Mouse (Mus musculus): Measurements from ENCODE around the gene Zfp777. TPM values are rescaled to one million over a fixed set of nuclear protein-coding genes. Genes with fewer than 3 reads are reported as not detected.
A peak's percentile ranks its signal among the peaks of the same experiment; 100 is the strongest.

Zfp777 gene
- polyA plus RNA-seq (2012; rRNA removed) = 16.8 and 19.3 TPM in 2 replicates

- DNase-seq = peak; percentile 89
- TF ChIP-seq POLR2A (IDR thresholded peaks at IDR 0.05; ENCODE audit: low read depth, low read length) (peak; percentile 60), CTCF (conservative IDR thresholded peaks at IDR 0.05; ENCODE audit: insufficient read depth, insufficient read length, low read depth, low read length) (peak; percentile 44)
- peak within 1 kb of the TSS; percentile 51 for H3K27ac ChIP-seq (ENCODE audit: insufficient read depth, low read depth, low read length)
These were observed at the start of gene Zfp777 for GRCm38 (mm10) chr6:48048426-48049272. Gene Zfp777 (minus strand): TSS chr6:48048911.

DNA sequence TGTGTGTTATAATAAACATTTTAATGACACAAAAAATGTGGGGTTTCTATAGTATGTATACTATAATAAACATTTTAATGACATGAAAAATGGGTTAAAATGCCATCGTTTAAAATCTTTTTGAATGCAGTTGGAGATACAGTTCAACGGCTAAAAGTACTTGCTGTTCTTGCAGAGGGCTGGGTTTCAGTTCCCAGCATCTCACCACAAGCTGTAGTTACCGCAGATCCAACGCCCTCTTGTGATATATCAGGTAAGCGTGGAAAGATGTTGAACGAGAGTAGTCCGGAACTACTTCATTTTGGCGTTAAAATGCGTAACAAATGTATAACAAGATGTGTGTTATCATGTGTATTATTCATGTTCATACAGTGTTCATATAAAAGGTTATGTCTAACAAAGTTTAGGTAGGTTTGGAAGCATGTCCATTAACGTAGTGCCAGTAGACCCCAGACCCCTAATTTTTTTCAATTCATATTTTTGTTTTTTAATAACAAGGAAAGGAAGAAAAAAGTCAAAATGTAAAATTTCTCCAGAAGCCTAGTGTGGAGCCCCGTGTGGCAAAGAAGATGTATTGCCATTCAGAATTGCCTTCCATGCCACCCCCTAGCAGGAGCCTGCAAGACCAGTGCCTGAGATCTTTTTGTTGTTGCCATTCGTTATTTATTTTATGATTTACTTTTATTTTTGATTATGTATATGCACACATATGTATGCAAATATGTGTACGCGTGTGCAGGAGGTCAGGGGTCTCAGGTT is 38.4 kb upstream of the Zfp777 start:
- no peaks in the 10 kb centered on the region; the same call in 1 of the 2 replicates for H3K36me3 ChIP-seq (ENCODE audit: control insufficient read depth, insufficient read depth, low read length)
- TF ChIP-seq CTCF (conservative IDR thresholded peaks at IDR 0.05; ENCODE audit: insufficient read depth, insufficient read length, low read depth, low read length) (no peak), POLR2A (IDR thresholded peaks at IDR 0.05; ENCODE audit: low read depth, low read length) (no peak)
- 44% methylated on average over 14 of the region's 14 CpGs for WGBS
- no peaks in the 10 kb centered on the region for H3K27me3 ChIP-seq (replicated peaks; ENCODE audit: control insufficient read depth, insufficient read depth, low read length)
- peaks cover 10% of the 10 kb centered on the region for H3K4me1 ChIP-seq (ENCODE audit: control insufficient read depth, insufficient read depth, low read length)
- no peak for DNase-seq
- no peak overlapping the region for H3K4me3 ChIP-seq (ENCODE audit: insufficient read depth, low read depth, low read length)
- no peak overlapping the region for H3K27ac ChIP-seq (ENCODE audit: insufficient read depth, low read depth, low read length)

More at GRCm38 (mm10) chr6:48048426-48049272, at the start of gene Zfp777:
- Histone ChIP-seq H3K36me3 (ENCODE audit: control insufficient read depth, insufficient read depth, low read length) (0 out of 2 replicates have a peak, but pooled peaks cover under 1% of the 10 kb centered on the region), H3K27me3 (replicated peaks; ENCODE audit: control insufficient read depth, insufficient read depth, low read length) (no peaks in the 10 kb centered on the region), H3K4me3 (ENCODE audit: insufficient read depth, low read depth, low read length) (peak within 1 kb of the TSS; percentile 94), H3K4me1 (ENCODE audit: control insufficient read depth, insufficient read depth, low read length) (no peaks in the 10 kb centered on the region; the same call in 1 of the 2 replicates)
- WGBS = 2% methylated on average over 82 of the region's 82 CpGs

DNA sequence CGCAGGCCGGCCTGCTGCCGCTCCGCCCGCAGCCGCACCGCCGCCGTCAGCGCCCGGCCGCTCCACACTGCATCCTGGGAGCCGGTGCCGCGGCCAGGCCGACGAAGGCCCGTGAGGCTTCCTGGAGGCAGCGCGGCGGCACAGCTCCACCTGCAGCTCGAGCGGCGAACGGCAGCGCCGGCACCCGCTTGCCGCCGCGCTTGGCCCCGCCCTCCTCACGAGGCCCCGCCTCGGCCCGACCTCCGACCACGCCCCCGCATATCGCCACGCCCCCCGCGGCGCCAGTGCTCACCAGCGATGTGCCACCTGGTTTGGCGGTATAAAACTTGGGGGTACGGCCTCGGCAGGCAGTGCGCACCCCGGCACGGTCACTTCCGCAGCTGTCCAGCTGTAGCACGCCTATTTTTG is 37.8 kb upstream of the Zfp777 start, which contains the start of gene Zfp746:
Gene Zfp746 (minus strand): TSS at position 123 of the 408 bp plus-strand sequence.
- DNase-seq = peak; percentile 94
- Histone ChIP-seq H3K27ac (ENCODE audit: insufficient read depth, low read depth, low read length) (peak within 1 kb of the TSS; percentile 76), H3K27me3 (replicated peaks; ENCODE audit: control insufficient read depth, insufficient read depth, low read length) (no peaks in the 10 kb centered on the region), H3K4me1 (ENCODE audit: control insufficient read depth, insufficient read depth, low read length) (peaks cover 10% of the 10 kb centered on the region), H3K4me3 (ENCODE audit: insufficient read depth, low read depth, low read length) (peak within 1 kb of the TSS; percentile 86), H3K36me3 (ENCODE audit: control insufficient read depth, insufficient read depth, low read length) (no peaks in the 10 kb centered on the region; the same call in 1 of the 2 replicates)
- peak; percentile 71 for TF ChIP-seq CTCF (conservative IDR thresholded peaks at IDR 0.05; ENCODE audit: insufficient read depth, insufficient read length, low read depth, low read length)
- TF ChIP-seq POLR2A (IDR thresholded peaks at IDR 0.05; ENCODE audit: low read depth, low read length) = peak; percentile 4
- under 1% methylated on average over 53 of the region's 53 CpGs for WGBS

GRCm38 (mm10) chr6:48085521-48086404 is 37.1 kb upstream of the Zfp777 start:
- Histone ChIP-seq H3K4me3 (ENCODE audit: insufficient read depth, low read depth, low read length) (peak overlapping the region; percentile 86), H3K4me1 (ENCODE audit: control insufficient read depth, insufficient read depth, low read length) (peaks cover 10% of the 10 kb centered on the region), H3K27ac (ENCODE audit: insufficient read depth, low read depth, low read length) (peak overlapping the region; percentile 76), H3K36me3 (ENCODE audit: control insufficient read depth, insufficient read depth, low read length) (peaks cover 3% of the 10 kb centered on the region; the same call in 1 of the 2 replicates), H3K27me3 (replicated peaks; ENCODE audit: control insufficient read depth, insufficient read depth, low read length) (no peaks in the 10 kb centered on the region)
- TF ChIP-seq CTCF (conservative IDR thresholded peaks at IDR 0.05; ENCODE audit: insufficient read depth, insufficient read length, low read depth, low read length) (0 out of 2 replicates have a peak, but pooled peaks have one; percentile 13), POLR2A (IDR thresholded peaks at IDR 0.05; ENCODE audit: low read depth, low read length) (no peak)
- WGBS = 2% methylated on average over 72 of the region's 72 CpGs
- peak; percentile 79 for DNase-seq

DNA sequence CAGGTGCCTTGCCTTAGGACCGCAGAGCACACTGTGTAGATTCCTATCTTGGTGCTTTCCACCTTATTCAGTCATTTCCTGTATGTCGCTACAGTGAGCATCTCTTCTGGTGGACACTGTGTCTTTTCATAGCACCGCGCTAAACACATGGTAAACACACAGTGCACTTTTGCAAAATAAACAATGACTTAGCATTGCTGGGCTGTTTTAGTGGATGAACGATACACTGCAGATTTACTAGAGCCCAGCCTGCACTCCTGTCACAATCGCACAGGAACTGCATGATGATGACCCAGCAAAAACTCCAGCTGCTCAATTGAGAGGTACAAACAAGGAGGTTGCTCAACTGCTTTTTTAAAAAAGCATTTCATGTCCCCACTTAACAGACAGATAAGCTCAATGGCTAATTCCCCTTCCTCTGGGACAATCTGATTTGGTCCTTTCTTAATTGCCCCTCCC is 35.1 kb upstream of the Zfp777 start:
- peaks cover 3% of the 10 kb centered on the region; the same call in 1 of the 2 replicates for H3K36me3 ChIP-seq (ENCODE audit: control insufficient read depth, insufficient read depth, low read length)
- H3K27me3 ChIP-seq (replicated peaks; ENCODE audit: control insufficient read depth, insufficient read depth, low read length) = no peaks in the 10 kb centered on the region
- H3K4me1 ChIP-seq (ENCODE audit: control insufficient read depth, insufficient read depth, low read length) = peaks cover 10% of the 10 kb centered on the region
- TF ChIP-seq CTCF (conservative IDR thresholded peaks at IDR 0.05; ENCODE audit: insufficient read depth, insufficient read length, low read depth, low read length) (no peak), POLR2A (IDR thresholded peaks at IDR 0.05; ENCODE audit: low read depth, low read length) (no peak)
- 84% methylated on average over 6 of the region's 6 CpGs for whole genome bisulfite sequencing
- DNase-seq = no peak
- no peak overlapping the region for H3K27ac ChIP-seq (ENCODE audit: insufficient read depth, low read depth, low read length)
- no peak overlapping the region for H3K4me3 ChIP-seq (ENCODE audit: insufficient read depth, low read depth, low read length)

GRCm38 (mm10) chr6:48081952-48082351 is 33.2 kb upstream of the Zfp777 start:
- TF ChIP-seq POLR2A (IDR thresholded peaks at IDR 0.05; ENCODE audit: low read depth, low read length) (no peak), CTCF (conservative IDR thresholded peaks at IDR 0.05; ENCODE audit: insufficient read depth, insufficient read length, low read depth, low read length) (no peak)
- Histone ChIP-seq H3K4me1 (ENCODE audit: control insufficient read depth, insufficient read depth, low read length) (peaks cover 10% of the 10 kb centered on the region), H3K4me3 (ENCODE audit: insufficient read depth, low read depth, low read length) (no peak overlapping the region), H3K27ac (ENCODE audit: insufficient read depth, low read depth, low read length) (no peak overlapping the region), H3K27me3 (replicated peaks; ENCODE audit: control insufficient read depth, insufficient read depth, low read length) (no peaks in the 10 kb centered on the region), H3K36me3 (ENCODE audit: control insufficient read depth, insufficient read depth, low read length) (peaks cover 3% of the 10 kb centered on the region)
- DNase-seq = no peak
- WGBS = 84% methylated on average over 3 of the region's 3 CpGs

Data from kidney, adult 2 months (tissue).